Mouse (Mus musculus): ENCODE results near the gene Rffl. TPM values are rescaled to one million over a fixed set of nuclear protein-coding genes. Genes with fewer than 3 reads are reported as not detected.

Rffl gene
- polyA plus RNA-seq (2015; fragmentation: Nextera tagmentation; extraction: Ambion mirVana): 11.5 and 12.0 TPM in 2 replicates

DNA sequence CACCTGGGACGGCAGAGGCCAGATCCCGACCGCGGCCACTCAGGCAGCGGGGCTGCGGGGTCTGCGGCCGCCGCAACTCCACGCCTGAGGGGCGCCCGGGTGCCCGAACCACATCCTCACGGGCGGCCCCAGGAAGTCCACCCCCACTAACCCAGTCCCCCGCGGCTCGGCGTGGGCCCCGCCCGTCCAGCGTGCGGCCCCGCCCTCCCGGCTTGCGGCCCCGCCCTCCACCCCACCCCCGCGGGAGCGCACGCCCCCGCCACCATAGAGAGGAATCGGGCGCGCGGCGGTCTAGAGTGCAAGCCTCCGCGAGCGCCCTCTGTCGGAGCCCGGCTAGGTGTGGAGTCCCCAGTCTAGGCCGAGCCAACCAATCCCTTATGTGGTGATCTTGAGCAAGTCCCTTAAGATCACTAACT, at the start of gene Rffl:
TSS of gene Rffl (minus strand) at position 180 of the 416 bp plus-strand sequence.
- no peaks in the 10 kb centered on the region for H3K27me3 ChIP-seq
- H3K4me1 ChIP-seq: peaks cover 4% of the 10 kb centered on the region; the same call in 1 of the 2 replicates
- peak within 1 kb of the TSS; percentile 93 for H3K4me3 ChIP-seq
- peak within 1 kb of the TSS; percentile 81 for H3K4me2 ChIP-seq
- H3K36me3 ChIP-seq: no peaks in the 10 kb centered on the region
- peak; percentile 97 for ATAC-seq (ENCODE audit: borderline replicate concordance, extremely low read depth, low FRiP score, low TSS enrichment)
- H3K9me3 ChIP-seq: no peaks in the 10 kb centered on the region
- under 1% methylated on average over 28 of the region's 43 CpGs for WGBS
- peak within 1 kb of the TSS; percentile 79 for H3K27ac ChIP-seq
- H3K9ac ChIP-seq: peak within 1 kb of the TSS; percentile 72

DNA sequence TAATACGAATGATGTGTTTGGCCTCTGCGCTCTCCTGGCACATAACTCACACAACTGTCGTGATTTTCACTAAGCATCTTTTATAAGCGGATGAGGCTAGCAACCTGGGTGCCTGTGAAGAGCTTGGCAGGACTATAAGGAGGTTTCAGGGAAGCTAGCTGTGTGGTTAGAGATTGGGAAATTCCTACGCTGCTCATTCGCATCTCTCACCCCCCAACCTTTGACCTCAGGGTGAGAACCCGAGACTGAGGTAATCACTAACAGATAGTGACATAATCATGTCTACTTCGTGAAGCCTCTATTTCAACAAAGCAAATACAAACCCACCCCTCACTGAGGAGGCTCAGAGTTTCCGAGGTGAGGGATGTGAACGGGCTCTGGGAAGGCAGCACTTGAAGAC, 49.8 kb upstream of the Rffl start:
- peaks cover 3% of the 10 kb centered on the region; the same call in 1 of the 2 replicates for H3K27me3 ChIP-seq
- H3K27ac ChIP-seq: no peak overlapping the region
- no peaks in the 10 kb centered on the region for H3K36me3 ChIP-seq
- H3K4me3 ChIP-seq: no peak overlapping the region
- WGBS: 27% methylated on average over 10 of the region's 10 CpGs
- H3K4me1 ChIP-seq: no peaks in the 10 kb centered on the region
- no peak overlapping the region for H3K4me2 ChIP-seq
- no peak for ATAC-seq (ENCODE audit: borderline replicate concordance, extremely low read depth, low FRiP score, low TSS enrichment)
- no peak overlapping the region for H3K9ac ChIP-seq
- H3K9me3 ChIP-seq: no peaks in the 10 kb centered on the region

DNA sequence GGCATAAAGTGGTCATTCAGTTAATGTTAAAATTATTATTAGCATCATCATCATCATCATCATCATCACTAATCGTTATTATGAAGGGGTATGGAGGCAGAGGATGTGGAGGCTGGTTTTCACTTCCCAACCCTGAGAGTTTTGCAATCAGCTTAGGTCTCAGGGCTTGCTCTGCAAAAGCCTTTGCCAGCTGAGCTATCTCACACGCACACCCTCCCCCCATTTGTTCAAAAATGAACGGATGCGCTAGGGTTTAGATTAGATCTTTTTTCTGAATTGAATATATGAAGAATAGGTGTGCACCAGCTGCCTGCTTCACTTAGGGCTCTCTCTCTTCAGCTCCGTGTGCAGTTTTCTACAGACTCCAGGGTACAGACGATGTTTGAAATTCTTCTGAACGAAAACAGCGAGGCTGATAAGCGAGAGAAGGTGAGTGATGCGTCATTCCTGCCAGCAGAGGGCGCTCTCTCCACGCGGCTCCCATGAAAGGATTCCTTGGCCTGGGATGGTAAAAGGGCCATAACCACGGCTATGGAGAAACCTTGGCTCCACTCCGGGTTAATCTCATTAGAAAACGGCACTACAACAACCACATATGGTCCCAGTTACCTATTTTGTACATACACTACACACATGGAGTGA, 43.8 kb upstream of the Rffl start:
- H3K9ac ChIP-seq: no peak overlapping the region
- no peaks in the 10 kb centered on the region for H3K36me3 ChIP-seq
- H3K4me1 ChIP-seq: peaks cover 5% of the 10 kb centered on the region
- H3K27me3 ChIP-seq: peaks cover 12% of the 10 kb centered on the region; the same call in 1 of the 2 replicates
- H3K4me3 ChIP-seq: no peak overlapping the region
- peak overlapping the region; percentile 29 for H3K4me2 ChIP-seq
- ATAC-seq (ENCODE audit: borderline replicate concordance, extremely low read depth, low FRiP score, low TSS enrichment): no peak
- no peak overlapping the region for H3K27ac ChIP-seq
- no peaks in the 10 kb centered on the region for H3K9me3 ChIP-seq
- WGBS: 5% methylated on average over 16 of the region's 16 CpGs

DNA sequence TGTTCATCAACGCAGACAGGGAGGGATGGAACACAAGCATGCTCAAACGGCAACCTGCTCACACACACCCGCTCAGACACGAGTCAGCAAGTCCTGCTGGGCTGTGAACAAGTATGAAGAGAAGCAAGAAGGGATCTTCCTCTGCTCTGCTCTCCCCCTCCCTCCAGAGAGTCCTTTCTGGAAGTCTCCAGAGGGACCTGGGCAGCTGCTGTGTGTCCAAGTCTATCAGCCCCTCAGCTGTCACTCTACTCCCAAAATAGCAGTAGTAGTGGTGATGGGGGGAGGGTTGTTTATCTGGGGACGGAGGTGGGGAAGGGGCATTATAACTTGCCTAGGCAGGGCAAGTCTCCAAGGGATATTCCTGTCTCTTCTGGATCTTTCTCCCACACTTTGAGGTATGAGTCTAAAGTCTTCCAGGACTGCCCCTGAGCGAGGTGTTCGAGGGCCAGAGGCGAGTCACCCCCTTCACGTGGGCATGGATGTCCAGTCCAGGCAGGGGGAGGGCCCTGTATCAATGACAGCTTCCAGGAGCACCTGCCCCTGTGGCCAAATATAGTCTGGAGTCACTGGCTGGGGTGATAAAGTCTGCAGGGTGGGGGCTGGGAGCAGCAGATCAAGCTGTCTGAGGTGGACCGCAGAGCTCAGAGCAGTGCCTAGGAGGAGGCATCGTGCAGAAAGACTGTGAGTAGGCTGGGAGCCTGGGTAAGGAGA, 39.8 kb upstream of the Rffl start:
- H3K36me3 ChIP-seq: no peaks in the 10 kb centered on the region
- ATAC-seq (ENCODE audit: borderline replicate concordance, extremely low read depth, low FRiP score, low TSS enrichment): 0 out of 2 replicates have a peak, but pooled peaks have one; percentile 10
- H3K9me3 ChIP-seq: no peaks in the 10 kb centered on the region
- peaks cover 14% of the 10 kb centered on the region for H3K4me1 ChIP-seq
- no peak overlapping the region for H3K4me2 ChIP-seq
- H3K27ac ChIP-seq: no peak overlapping the region
- no peak overlapping the region for H3K4me3 ChIP-seq
- peaks cover 9% of the 10 kb centered on the region; the same call in 1 of the 2 replicates for H3K27me3 ChIP-seq
- no peak overlapping the region for H3K9ac ChIP-seq
- 58% methylated on average over 11 of the region's 11 CpGs for WGBS

DNA sequence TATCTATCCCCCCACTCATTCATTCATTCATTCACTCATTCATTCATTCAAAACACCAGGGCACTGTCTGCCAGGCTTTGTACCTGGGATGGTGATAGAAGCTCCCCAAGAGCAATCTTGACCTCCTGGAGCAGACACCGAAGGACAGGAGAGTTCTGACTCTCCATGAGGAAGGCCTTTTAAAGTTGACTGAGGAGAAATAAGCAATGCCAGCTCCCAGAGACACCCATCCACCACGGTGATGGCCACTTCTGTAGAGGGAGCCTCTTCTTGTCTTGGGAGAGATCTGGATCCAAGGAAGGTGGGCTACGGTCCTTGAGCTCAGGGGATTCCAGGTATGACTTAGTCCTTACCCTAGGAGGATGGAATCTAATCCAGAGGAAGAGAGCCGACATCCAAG, 39.2 kb upstream of the Rffl start, which contains the start of gene Unc45b:
TSS of gene Unc45b (plus strand) at position 301 of the 400 bp plus-strand sequence.
- H3K4me1 ChIP-seq: peaks cover 14% of the 10 kb centered on the region
- H3K27me3 ChIP-seq: peaks cover 9% of the 10 kb centered on the region; the same call in 1 of the 2 replicates
- H3K4me3 ChIP-seq: no peak within 1 kb of the TSS
- H3K36me3 ChIP-seq: peaks cover 5% of the 10 kb centered on the region; the same call in 1 of the 2 replicates
- H3K9me3 ChIP-seq: no peaks in the 10 kb centered on the region
- no peak within 1 kb of the TSS for H3K4me2 ChIP-seq
- H3K27ac ChIP-seq: no peak within 1 kb of the TSS
- no peak for ATAC-seq (ENCODE audit: borderline replicate concordance, extremely low read depth, low FRiP score, low TSS enrichment)
- WGBS: 81% methylated on average over 4 of the region's 4 CpGs
- H3K9ac ChIP-seq: no peak within 1 kb of the TSS

DNA sequence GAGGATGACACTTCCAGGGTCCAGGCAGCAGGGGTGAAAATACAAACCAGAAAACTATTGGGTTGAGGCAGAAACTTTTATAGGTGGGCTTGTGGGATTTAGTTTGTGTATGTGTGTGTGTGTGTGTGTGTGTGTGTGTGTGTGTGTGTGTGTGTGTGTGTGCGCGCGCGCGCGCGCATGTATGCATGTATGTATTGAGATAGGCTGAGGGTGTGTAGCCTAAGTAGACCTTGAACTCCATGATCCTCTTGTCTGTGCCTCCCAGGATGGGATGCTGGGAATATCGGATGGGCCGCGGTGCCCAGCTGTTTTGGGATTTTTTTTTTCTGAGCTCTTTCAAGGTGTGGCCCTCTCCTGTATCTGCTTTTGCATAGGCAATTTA, 37.6 kb upstream of the Rffl start:
- Histone ChIP-seq H3K27ac (no peak overlapping the region), H3K4me1 (peaks cover 9% of the 10 kb centered on the region), H3K9ac (peak overlapping the region; percentile 77; the same call in 1 of the 2 replicates), H3K36me3 (peaks cover 22% of the 10 kb centered on the region), H3K4me3 (peak overlapping the region; percentile 78), H3K27me3 (peaks cover 5% of the 10 kb centered on the region; the same call in 1 of the 2 replicates), H3K9me3 (no peaks in the 10 kb centered on the region), H3K4me2 (peak overlapping the region; percentile 86)
- ATAC-seq (ENCODE audit: borderline replicate concordance, extremely low read depth, low FRiP score, low TSS enrichment): no peak
- WGBS: 89% methylated on average over 3 of the region's 10 CpGs

DNA sequence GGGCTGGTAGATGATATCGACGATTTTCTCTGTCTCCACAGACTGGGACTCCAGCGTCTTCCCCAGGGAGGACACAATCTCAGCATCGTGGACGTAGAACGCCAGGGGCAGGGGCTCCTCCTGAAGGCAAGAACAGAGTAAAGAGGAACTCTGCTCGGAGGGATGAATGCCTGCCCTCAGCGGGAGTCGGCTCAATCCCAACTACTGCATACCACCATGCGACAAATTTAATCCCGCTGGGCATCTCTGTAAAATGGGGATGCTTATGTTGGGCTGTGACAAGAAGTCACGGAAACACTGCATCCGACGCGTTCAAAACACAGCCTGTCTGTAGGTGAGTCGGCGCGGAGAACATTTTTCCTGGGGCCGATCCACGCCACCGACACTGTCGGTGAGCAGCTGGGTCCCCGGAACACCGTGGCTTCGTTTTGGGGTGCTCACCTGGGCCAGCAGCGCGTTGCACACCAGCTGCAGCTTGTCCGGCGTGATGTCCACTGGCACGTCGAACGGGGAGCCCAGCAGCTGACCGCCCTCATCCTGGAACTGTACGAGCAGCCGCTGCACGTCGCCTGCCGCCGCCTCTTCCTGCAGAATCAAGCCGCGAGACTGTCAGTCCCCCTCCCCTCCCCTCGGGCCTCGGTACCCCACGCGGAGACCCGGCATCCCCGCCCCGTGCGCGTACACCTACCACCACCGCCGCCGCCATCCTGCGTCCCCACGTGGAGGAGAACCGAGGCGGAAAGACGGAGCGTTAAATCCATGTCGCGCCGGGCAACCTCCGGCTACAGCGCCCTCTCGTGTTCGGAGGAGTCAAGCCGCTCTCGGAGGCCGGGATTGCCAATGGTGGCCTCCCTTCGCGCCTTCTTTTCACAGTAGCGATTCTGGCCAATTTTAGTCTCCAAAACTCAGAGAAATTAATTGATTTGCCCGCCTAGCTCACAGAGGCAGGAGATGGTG, 36.9 kb upstream of the Rffl start, which contains the start of gene Nle1:
TSS of gene Nle1 (minus strand) at position 761 of the 957 bp plus-strand sequence.
- Histone ChIP-seq H3K4me3 (peak within 1 kb of the TSS; percentile 78), H3K9ac (peak within 1 kb of the TSS; percentile 77), H3K4me2 (peak within 1 kb of the TSS; percentile 86), H3K9me3 (no peaks in the 10 kb centered on the region), H3K36me3 (peaks cover 28% of the 10 kb centered on the region), H3K27me3 (no peaks in the 10 kb centered on the region; the same call in 1 of the 2 replicates), H3K27ac (no peak within 1 kb of the TSS), H3K4me1 (peaks cover 9% of the 10 kb centered on the region)
- ATAC-seq (ENCODE audit: borderline replicate concordance, extremely low read depth, low FRiP score, low TSS enrichment): peak; percentile 58; the same call in 1 of the 2 replicates
- WGBS: under 1% methylated on average over 73 of the region's 73 CpGs

DNA sequence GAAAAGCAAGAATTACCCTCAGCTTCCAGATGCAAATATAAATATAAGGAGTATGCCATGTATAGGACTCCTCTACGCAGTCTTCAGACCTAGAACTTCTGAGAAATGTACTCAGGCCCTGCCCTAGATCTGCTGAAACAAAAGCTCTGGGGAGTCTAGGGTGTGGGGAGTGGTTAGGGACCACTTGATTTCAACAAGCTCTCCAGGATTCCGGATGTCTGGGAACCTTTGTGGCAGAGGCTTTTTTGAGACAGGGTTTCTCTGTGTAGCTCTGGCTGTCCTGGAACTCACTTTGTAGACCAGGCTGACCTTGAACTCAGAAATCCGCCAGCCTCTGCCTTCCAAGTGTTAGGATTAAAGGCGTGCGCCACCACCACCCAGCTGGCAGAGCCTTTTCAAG, 34.8 kb upstream of the Rffl start:
- Histone ChIP-seq H3K4me3 (no peak overlapping the region), H3K27ac (no peak overlapping the region), H3K27me3 (no peaks in the 10 kb centered on the region), H3K9me3 (no peaks in the 10 kb centered on the region), H3K9ac (no peak overlapping the region), H3K36me3 (peaks cover 47% of the 10 kb centered on the region), H3K4me1 (peaks cover 9% of the 10 kb centered on the region), H3K4me2 (no peak overlapping the region)
- no peak for ATAC-seq (ENCODE audit: borderline replicate concordance, extremely low read depth, low FRiP score, low TSS enrichment)
- 83% methylated on average over 5 of the region's 5 CpGs for WGBS

DNA sequence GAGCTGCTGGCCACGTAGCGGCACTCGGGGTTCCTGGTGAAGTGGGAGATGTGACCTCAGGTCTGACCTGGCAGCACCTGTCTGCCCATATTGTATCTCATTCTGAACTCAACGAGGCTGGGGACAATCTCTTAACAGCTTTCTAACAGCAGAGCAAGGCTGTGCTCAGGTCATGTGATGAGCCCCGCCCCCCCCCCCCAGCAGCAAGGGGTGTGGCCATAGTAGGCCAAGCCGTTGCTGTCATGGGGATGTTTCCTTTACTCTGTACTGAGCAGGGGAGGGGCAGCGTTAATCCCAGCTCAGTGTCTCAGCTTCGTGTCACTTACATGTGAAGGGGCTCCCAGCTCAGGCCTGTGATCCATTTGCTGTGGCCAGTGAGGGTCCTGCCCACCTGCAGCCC, 33.9 kb upstream of the Rffl start:
- H3K27ac ChIP-seq: no peak overlapping the region
- 61% methylated on average over 8 of the region's 8 CpGs for WGBS
- peaks cover 55% of the 10 kb centered on the region for H3K36me3 ChIP-seq
- H3K4me1 ChIP-seq: peaks cover 9% of the 10 kb centered on the region
- no peak for ATAC-seq (ENCODE audit: borderline replicate concordance, extremely low read depth, low FRiP score, low TSS enrichment)
- no peaks in the 10 kb centered on the region for H3K27me3 ChIP-seq
- no peak overlapping the region for H3K4me3 ChIP-seq
- H3K9me3 ChIP-seq: no peaks in the 10 kb centered on the region
- no peak overlapping the region for H3K4me2 ChIP-seq
- no peak overlapping the region for H3K9ac ChIP-seq

DNA sequence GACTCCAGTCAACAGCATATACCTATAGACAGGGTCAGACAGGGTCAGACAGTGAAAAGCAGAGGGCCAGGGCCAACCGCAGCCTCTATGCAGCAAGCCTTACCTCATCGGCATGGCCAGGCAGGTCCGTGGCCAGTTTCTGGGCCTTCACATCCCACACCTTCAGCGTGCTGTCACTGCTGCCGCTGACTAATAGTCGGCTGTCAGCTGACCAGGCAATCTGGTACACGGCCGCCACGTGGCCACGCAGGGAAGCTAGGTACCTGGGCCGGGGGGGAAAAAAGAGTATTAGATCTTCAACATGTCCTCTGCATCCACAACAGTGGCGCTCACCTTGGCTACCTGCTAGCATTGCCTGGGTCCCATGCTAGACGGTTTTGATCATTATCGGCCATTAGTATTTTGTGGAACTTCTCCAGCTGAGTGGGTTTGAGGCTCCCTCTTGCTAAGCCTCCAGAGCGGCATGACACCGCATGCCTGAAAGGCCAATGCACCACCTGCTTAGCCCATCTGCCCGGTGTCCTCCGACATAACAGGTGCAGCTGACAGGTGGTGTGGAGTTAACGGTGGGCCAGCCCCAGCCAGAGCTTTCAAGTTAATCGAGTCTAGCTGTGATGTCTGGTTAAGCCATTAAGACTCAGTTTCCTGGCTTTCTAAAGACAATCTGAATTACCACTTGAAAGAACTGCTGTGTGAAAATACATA, 30.7 kb upstream of the Rffl start:
- ATAC-seq (ENCODE audit: borderline replicate concordance, extremely low read depth, low FRiP score, low TSS enrichment): no peak
- H3K9me3 ChIP-seq: no peaks in the 10 kb centered on the region
- H3K27me3 ChIP-seq: no peaks in the 10 kb centered on the region
- WGBS: 90% methylated on average over 20 of the region's 20 CpGs
- H3K4me2 ChIP-seq: no peak overlapping the region
- H3K9ac ChIP-seq: no peak overlapping the region
- H3K4me3 ChIP-seq: no peak overlapping the region
- H3K4me1 ChIP-seq: no peaks in the 10 kb centered on the region
- H3K36me3 ChIP-seq: peaks cover 59% of the 10 kb centered on the region
- no peak overlapping the region for H3K27ac ChIP-seq

DNA sequence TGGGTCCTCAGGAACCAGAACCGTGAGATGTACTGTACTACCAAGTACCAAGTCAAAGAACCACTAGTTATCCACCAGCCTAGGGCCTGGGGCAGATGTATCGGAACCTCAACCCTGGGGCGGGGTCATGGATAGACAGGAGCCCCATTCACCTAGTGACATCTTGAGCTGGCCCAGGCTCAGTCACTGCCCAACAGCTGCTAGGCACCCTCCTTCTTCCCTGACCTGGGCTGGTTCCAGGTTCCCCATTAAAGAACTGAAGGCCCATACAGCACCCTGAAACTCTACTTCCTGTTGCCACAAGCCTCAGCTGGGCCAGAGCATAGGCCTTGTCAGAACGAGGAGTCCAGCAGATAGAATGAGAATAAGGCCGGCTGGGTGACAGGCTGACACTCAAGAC, 28.7 kb upstream of the Rffl start:
- Histone ChIP-seq H3K4me1 (no peaks in the 10 kb centered on the region), H3K27me3 (no peaks in the 10 kb centered on the region), H3K4me3 (no peak overlapping the region), H3K9me3 (no peaks in the 10 kb centered on the region), H3K36me3 (peaks cover 49% of the 10 kb centered on the region), H3K4me2 (no peak overlapping the region), H3K9ac (no peak overlapping the region), H3K27ac (no peak overlapping the region)
- WGBS: 92% methylated on average over 5 of the region's 5 CpGs
- ATAC-seq (ENCODE audit: borderline replicate concordance, extremely low read depth, low FRiP score, low TSS enrichment): no peak
